Mouse (Mus musculus) bone marrow macrophage, adult 2 months (primary cell): ENCODE results near the gene Prpf8. TPM values are rescaled to one million over a fixed set of nuclear protein-coding genes. Genes with fewer than 3 reads are reported as not detected.

Experiments
- H3K27ac ChIP-seq: 2 replicates; pipeline ENCODE4 v1.5.1; 2012; ENCODE audit warnings: low read depth, low read length; ENCODE audit not compliant: insufficient read depth
- H3K4me1 ChIP-seq: 2 replicates; pipeline ENCODE4 v1.6.1; 2012; ENCODE audit warnings: low read length; ENCODE audit not compliant: control insufficient read depth, insufficient read depth
- H3K4me3 ChIP-seq: 2 replicates; pipeline ENCODE4 v1.5.1; 2012; ENCODE audit warnings: mild to moderate bottlenecking, low read length, moderate library complexity; ENCODE audit not compliant: insufficient read depth
- CTCF ChIP-seq: IDR thresholded peaks from 2 replicates; pipeline ENCODE4 v1.5.1; 2012; ENCODE audit warnings: low read depth, mild to moderate bottlenecking, low read length, moderate library complexity
- POLR2A ChIP-seq: IDR thresholded peaks from 2 replicates; pipeline ENCODE4 v1.6.1; 2012; ENCODE audit warnings: mild to moderate bottlenecking, low read depth, low read length, borderline replicate concordance
- polyA plus RNA-seq: library from polyadenylated mRNA; stranded (reverse); fragments of >200 nt; gene quantifications from 2 replicates; pipeline ENCODE4 v1.2.4, GENCODE M21; 2012; ENCODE audit not compliant: missing spikeins, insufficient read depth, insufficient read length

The Prpf8 gene
- polyA plus RNA-seq, 1 experiment: 65.7 TPM

DNA sequence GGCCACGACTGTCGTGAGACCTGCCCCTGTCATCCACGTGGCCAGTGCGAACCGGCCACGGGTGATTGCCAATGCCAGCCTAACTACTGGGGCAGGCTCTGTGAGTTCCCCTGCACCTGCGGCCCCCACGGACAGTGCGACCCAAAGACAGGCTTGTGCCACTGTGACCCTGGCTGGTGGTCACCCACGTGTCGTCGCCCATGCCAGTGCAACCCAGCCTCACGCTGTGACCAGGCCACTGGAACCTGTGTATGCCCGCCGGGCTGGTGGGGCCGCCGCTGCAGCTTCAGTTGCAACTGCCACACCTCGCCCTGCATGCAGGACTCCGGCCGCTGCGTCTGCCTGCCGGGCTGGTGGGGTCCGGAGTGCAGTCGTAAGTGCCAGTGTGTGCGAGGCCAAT lies 28.6 kb downstream of the Prpf8 start:
- Histone ChIP-seq H3K4me3 (no peak overlapping the region), H3K27ac (no peak overlapping the region), H3K4me1 (no peaks in the 10 kb centered on the region)
- TF ChIP-seq POLR2A (no peak), CTCF (no peak)

GRCm38 (mm10) chr11:75519834-75520633 lies 33.4 kb downstream of the Prpf8 start:
- TF ChIP-seq POLR2A (no peak), CTCF (no peak)
- no peaks in the 10 kb centered on the region for H3K4me1 ChIP-seq
- no peak overlapping the region for H3K27ac ChIP-seq
- H3K4me3 ChIP-seq: no peak overlapping the region

- Histone ChIP-seq H3K4me1 (no peaks in the 10 kb centered on the region), H3K4me3 (no peak overlapping the region), H3K27ac (no peak overlapping the region)
- TF ChIP-seq POLR2A: no peak
- TF ChIP-seq CTCF: no peak
These were observed 35.0 kb downstream of the Prpf8 start for GRCm38 (mm10) chr11:75521609-75522008.

- H3K4me3 ChIP-seq: no peak overlapping the region
These were observed 36.2 kb downstream of the Prpf8 start for GRCm38 (mm10) chr11:75522793-75523192.

DNA sequence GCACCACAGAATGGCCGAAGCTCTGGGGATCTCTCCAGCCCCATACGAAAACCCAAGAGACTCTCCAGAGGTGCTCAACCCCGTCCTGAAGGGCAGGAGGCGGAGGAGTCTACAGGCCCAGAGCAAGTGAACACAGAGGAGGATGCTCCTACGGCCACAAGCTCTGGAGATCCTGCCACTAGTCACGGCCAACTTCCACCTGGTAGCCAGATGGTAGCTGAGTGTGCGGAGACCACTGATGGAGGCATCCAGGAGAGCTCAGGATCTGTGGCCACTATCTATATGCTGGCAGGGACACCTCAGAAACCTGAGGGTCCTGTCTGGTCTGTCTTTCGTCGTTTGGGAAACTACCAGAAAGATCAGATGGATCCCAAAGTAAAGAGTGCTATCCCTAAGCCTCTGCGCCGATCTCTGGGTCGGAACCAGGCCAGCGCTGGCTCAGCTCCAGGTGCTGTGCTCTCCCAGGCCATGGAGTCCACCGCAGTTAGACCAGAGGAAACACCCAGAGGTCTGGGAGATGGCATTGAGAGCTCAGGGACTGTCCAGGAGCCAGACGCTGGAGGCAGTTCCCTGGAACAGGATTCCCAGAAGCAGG lies 39.0 kb downstream of the Prpf8 start:
- H3K4me1 ChIP-seq: peaks cover 3% of the 10 kb centered on the region; the same call in 1 of the 2 replicates
- H3K4me3 ChIP-seq: no peak overlapping the region
- TF ChIP-seq POLR2A: no peak
- TF ChIP-seq CTCF: no peak
- H3K27ac ChIP-seq: no peak overlapping the region

More at GRCm38 (mm10) chr11:75522793-75523192, 36.2 kb downstream of the Prpf8 start:
- Histone ChIP-seq H3K4me1 (no peaks in the 10 kb centered on the region), H3K27ac (no peak overlapping the region)
- no peak for TF ChIP-seq CTCF
- TF ChIP-seq POLR2A: no peak

DNA sequence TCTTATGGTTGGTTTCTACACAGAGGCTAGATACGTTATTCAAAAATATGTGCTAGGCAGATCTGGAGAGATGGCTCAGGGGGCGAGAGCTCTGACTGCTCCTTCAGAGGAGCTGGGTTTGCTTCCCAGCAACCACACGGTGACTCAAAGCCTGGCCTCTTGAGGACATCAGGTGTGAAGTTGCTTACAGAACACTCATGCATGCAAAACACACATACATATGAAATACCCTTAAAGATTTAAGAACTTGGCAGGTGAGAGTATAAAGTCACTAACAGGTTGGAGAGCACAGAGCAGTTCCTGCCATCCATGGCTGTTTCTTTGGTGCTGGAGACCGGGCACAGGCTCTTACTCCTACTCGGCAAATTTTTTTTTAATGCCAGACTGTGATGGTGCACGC lies 40.3 kb downstream of the Prpf8 start:
- Histone ChIP-seq H3K4me3 (no peak overlapping the region), H3K4me1 (peaks cover 3% of the 10 kb centered on the region; the same call in 1 of the 2 replicates), H3K27ac (no peak overlapping the region)
- TF ChIP-seq POLR2A: no peak
- no peak for TF ChIP-seq CTCF

- Histone ChIP-seq H3K4me1 (peaks cover 3% of the 10 kb centered on the region; the same call in 1 of the 2 replicates), H3K27ac (no peak overlapping the region), H3K4me3 (no peak overlapping the region)
- TF ChIP-seq CTCF (no peak), POLR2A (no peak)
These were observed 43.2 kb downstream of the Prpf8 start for GRCm38 (mm10) chr11:75529771-75530170.

DNA sequence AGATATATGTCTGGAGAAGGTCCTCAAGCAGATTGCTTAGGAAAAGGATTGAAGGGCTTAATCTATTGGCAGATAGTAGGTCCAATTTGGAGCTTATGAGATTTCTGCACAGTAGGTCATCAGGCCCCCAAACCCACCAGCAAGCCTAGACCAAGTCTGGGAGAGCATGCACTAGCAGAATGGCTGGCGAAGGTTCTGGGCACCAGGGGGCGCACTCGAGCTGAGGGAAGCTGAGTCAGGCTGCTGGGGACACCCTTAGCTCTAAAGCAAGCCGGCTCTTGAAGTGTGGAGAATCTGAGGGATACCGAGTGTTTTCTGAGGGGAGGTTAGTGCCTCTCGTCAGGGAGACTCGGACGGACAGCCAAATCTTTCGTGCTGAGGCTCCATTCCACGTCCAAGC lies 43.7 kb downstream of the Prpf8 start:
- TF ChIP-seq CTCF (peak; percentile 66), POLR2A (no peak)
- H3K27ac ChIP-seq: peak overlapping the region; percentile 80

DNA sequence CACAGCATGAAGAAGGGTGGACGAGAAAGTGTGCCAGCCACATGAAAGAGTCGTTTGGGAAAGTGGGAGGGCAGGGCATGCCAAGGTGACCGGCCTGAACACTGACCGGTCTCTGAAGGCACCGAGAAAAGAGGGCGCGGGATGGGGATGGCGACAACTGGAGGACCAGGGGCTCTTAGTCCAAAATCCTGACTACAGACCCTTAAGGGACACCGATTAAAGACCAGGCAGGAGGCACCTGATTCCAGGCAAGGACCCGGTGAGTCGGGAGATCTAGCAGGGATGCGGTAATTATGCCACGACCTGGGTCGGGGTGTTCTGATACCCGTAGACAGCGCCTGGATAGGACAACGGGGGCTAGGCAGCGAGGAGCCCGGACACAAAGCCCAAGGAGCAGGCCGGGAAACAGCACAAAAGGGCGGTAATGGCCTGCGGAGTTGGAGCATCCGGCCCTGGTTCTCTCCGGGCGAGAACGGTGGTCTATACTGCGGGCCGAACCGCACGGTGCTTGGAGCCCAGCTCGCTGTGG lies 44.3 kb downstream of the Prpf8 start:
- H3K27ac ChIP-seq: peak overlapping the region; percentile 80
- peak overlapping the region; percentile 95 for H3K4me3 ChIP-seq
- peaks cover 12% of the 10 kb centered on the region for H3K4me1 ChIP-seq
- TF ChIP-seq CTCF: no peak
- no peak for TF ChIP-seq POLR2A

More for the DNA sequence above, 43.7 kb downstream of the Prpf8 start:
- H3K4me3 ChIP-seq: peak overlapping the region; percentile 95
- H3K4me1 ChIP-seq: peaks cover 6% of the 10 kb centered on the region

DNA sequence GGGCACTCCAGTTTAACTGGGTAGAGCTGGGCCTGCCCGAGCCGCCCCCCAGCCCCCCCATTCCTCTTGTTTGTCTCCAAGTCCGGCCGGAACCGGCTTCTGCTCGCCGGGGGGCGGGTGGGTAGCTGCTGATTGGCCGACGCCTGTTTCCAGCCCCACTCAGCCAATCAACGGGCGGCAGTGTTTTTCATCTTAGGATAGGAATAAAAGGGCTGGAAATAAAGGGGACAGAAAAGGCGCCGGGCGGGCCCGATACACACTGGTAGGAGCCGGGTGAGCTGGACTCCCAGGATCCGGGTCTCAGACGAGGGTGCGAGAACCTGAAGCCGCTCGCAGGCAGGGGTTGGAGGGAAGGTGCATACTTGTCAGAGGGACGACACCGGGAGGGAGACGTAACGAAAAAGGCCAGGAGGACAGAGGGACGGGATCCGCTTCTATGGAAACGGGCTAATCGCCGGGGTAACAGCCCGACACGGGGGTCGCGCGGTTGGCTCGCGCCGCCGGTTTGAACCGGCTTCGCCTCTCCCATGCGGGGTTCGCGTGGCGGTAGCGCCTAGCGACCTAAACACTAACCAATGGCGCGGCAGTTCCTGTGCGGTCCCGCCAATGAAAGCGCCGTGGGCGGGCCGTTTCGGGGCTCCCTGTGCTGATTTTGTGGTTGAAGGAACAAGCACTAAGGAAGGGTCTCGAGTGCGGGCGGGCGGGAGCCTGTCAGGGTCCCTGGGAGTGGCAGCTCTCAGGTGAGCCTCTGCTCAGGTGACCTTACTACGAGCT lies 45.0 kb downstream of the Prpf8 start, which contains the start of gene Slc43a2:
Gene Slc43a2, plus strand, starts transcription at position 226 of the 774 bp plus-strand sequence.
- Histone ChIP-seq H3K4me1 (peaks cover 18% of the 10 kb centered on the region), H3K4me3 (peak within 1 kb of the TSS; percentile 95), H3K27ac (peak within 1 kb of the TSS; percentile 96)
- peak; percentile 91 for TF ChIP-seq POLR2A
- TF ChIP-seq CTCF: no peak
